Mouse (Mus musculus): ENCODE results near the gene Tnk2. TPM values are rescaled to one million over a fixed set of nuclear protein-coding genes. Genes with fewer than 3 reads are reported as not detected.

Tnk2 gene
- 47.1 and 63.7 TPM in 2 replicates for total RNA-seq (2012; rRNA removed)

DNA sequence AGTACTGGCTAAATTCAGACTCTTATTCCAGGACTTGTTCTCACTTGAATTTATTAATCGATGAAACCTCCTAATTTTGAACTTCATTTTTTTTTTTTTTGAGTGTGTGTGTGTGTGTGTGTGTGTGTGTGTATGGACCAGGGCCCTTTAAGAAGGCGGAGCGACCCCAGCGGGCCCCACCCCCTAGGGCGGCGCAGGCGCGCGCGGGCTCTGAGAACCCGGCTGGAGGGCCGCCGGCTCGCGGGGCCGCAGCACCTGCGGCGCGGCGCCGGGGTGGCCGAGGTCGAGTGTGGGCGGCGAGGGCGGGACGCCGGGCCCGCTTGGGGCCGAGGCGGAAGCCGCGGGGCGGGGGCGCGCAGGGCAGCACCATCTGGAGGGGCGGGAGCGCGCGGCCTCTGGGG, at the start of gene Tnk2:
Tnk2 (plus strand) TSS at position 214 of the 401 bp plus-strand sequence.
- no peaks in the 10 kb centered on the region for H3K36me3 ChIP-seq (ENCODE audit: control insufficient read depth, insufficient read depth, low read length, poor library complexity, severe bottlenecking)
- peaks cover 1 to 20% of the 10 kb centered on the region in 2 experiments; a peak in 1 of 4 replicates for H3K4me1 ChIP-seq (ENCODE audit: control insufficient read depth in 2 of 2, insufficient read depth in 2 of 2, low read length in 2 of 2, poor library complexity in 1 of 2)
- peak within 1 kb of the TSS; percentile 84 for H3K9ac ChIP-seq (ENCODE audit: insufficient read depth, low read depth, low read length, poor library complexity, severe bottlenecking)
- TF ChIP-seq MAFK (IDR thresholded peaks at IDR 0.05; ENCODE audit: insufficient read depth, low read depth, low read length) (no peak), HCFC1 (IDR thresholded peaks at IDR 0.05; ENCODE audit: borderline replicate concordance, insufficient read depth, low read length) (no peak), ZNF384 (IDR thresholded peaks at IDR 0.05; ENCODE audit: low read depth, low read length) (peak; percentile 93)
- in situ Hi-C loops (cut with MboI; ENCODE audit: low sequenced_read_pairs in 2 of 2, unreplicated experiment in 2 of 2) = no loop called here
- H3K9me3 ChIP-seq (ENCODE audit: control insufficient read depth, insufficient read depth, low read depth, low read length) = no peaks in the 10 kb centered on the region
- H3K4me3 ChIP-seq (ENCODE audit: insufficient read depth in 1 of 2, low read depth in 1 of 2, low read length in 2 of 2, poor library complexity in 1 of 2, severe bottlenecking in 1 of 2) = peak within 1 kb of the TSS; percentile 69 to 95
- no peak for DNase-seq (ENCODE audit: low read depth, low spot score)
- H3K27ac ChIP-seq (ENCODE audit: insufficient read depth, low read depth, low read length, poor library complexity, severe bottlenecking) = peak within 1 kb of the TSS; percentile 59

- Histone ChIP-seq H3K36me3 (ENCODE audit: control insufficient read depth, insufficient read depth, low read length, poor library complexity, severe bottlenecking) (no peaks in the 10 kb centered on the region), H3K4me1 (ENCODE audit: control insufficient read depth in 2 of 2, insufficient read depth in 2 of 2, low read length in 2 of 2, poor library complexity in 1 of 2) (peaks cover 2 to 4% of the 10 kb centered on the region in 2 experiments; a peak in 2 of 4 replicates), H3K27ac (ENCODE audit: insufficient read depth, low read depth, low read length, poor library complexity, severe bottlenecking) (no peak overlapping the region), H3K9ac (ENCODE audit: insufficient read depth, low read depth, low read length, poor library complexity, severe bottlenecking) (no peak overlapping the region), H3K9me3 (ENCODE audit: control insufficient read depth, insufficient read depth, low read depth, low read length) (no peaks in the 10 kb centered on the region), H3K4me3 (ENCODE audit: insufficient read depth in 1 of 2, low read depth in 1 of 2, low read length in 2 of 2, poor library complexity in 1 of 2, severe bottlenecking in 1 of 2) (no peak overlapping the region)
- DNase-seq (ENCODE audit: low read depth, low spot score) = no peak
- TF ChIP-seq ZNF384 (IDR thresholded peaks at IDR 0.05; ENCODE audit: low read depth, low read length) = no peak
- TF ChIP-seq CHD2 (IDR thresholded peaks at IDR 0.05; ENCODE audit: low read depth, low read length) = no peak
- TF ChIP-seq HCFC1 (IDR thresholded peaks at IDR 0.05; ENCODE audit: borderline replicate concordance, insufficient read depth, low read length) = no peak
- no peak for TF ChIP-seq MAFK (IDR thresholded peaks at IDR 0.05; ENCODE audit: insufficient read depth, low read depth, low read length)
- TF ChIP-seq ZC3H11A (IDR thresholded peaks at IDR 0.05; ENCODE audit: borderline replicate concordance, low read depth, low read length) = no peak
- in situ Hi-C loops (cut with MboI; ENCODE audit: low sequenced_read_pairs in 2 of 2, unreplicated experiment in 2 of 2) = no loop called here
Measured at GRCm38 (mm10) chr16:32593916-32594315, 49.8 kb upstream of the Tnk2 start.

DNA sequence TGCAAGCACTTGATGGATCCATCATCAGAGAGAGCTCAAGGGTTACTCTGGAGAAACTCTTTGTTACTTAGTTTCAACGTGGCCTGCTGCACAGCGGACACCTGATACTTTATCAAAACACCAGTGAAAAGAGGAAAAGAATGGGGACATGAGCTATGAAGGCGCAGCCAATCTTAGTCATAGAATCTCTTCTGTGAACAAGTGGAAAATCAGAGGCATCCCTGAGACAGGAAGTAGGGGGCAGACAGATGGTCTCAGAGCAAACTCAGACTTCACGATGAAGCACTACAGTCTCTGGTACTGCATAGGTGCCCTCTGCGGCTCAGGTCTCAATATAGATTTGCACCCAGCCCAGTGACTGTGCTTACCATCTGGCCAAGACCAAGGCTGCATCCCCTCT, 49.0 kb upstream of the Tnk2 start:
- H3K27ac ChIP-seq (ENCODE audit: insufficient read depth, low read depth, low read length, poor library complexity, severe bottlenecking) = no peak overlapping the region
- no peak overlapping the region for H3K9ac ChIP-seq (ENCODE audit: insufficient read depth, low read depth, low read length, poor library complexity, severe bottlenecking)
- no peak overlapping the region for H3K4me3 ChIP-seq (ENCODE audit: insufficient read depth in 1 of 2, low read depth in 1 of 2, low read length in 2 of 2, poor library complexity in 1 of 2, severe bottlenecking in 1 of 2)
- H3K4me1 ChIP-seq (ENCODE audit: control insufficient read depth in 2 of 2, insufficient read depth in 2 of 2, low read length in 2 of 2, poor library complexity in 1 of 2) = peaks cover 2 to 4% of the 10 kb centered on the region in 2 experiments; a peak in 2 of 4 replicates
- no peaks in the 10 kb centered on the region for H3K9me3 ChIP-seq (ENCODE audit: control insufficient read depth, insufficient read depth, low read depth, low read length)
- in situ Hi-C loops (cut with MboI; ENCODE audit: low sequenced_read_pairs in 2 of 2, unreplicated experiment in 2 of 2) = no loop called here
- no peaks in the 10 kb centered on the region for H3K36me3 ChIP-seq (ENCODE audit: control insufficient read depth, insufficient read depth, low read length, poor library complexity, severe bottlenecking)
- DNase-seq (ENCODE audit: low read depth, low spot score) = no peak
- no peak for TF ChIP-seq HCFC1 (IDR thresholded peaks at IDR 0.05; ENCODE audit: borderline replicate concordance, insufficient read depth, low read length)
- no peak for TF ChIP-seq ZNF384 (IDR thresholded peaks at IDR 0.05; ENCODE audit: low read depth, low read length)
- TF ChIP-seq CHD2 (IDR thresholded peaks at IDR 0.05; ENCODE audit: low read depth, low read length) = no peak
- TF ChIP-seq MAFK (IDR thresholded peaks at IDR 0.05; ENCODE audit: insufficient read depth, low read depth, low read length) = no peak
- TF ChIP-seq ZC3H11A (IDR thresholded peaks at IDR 0.05; ENCODE audit: borderline replicate concordance, low read depth, low read length) = no peak

DNA sequence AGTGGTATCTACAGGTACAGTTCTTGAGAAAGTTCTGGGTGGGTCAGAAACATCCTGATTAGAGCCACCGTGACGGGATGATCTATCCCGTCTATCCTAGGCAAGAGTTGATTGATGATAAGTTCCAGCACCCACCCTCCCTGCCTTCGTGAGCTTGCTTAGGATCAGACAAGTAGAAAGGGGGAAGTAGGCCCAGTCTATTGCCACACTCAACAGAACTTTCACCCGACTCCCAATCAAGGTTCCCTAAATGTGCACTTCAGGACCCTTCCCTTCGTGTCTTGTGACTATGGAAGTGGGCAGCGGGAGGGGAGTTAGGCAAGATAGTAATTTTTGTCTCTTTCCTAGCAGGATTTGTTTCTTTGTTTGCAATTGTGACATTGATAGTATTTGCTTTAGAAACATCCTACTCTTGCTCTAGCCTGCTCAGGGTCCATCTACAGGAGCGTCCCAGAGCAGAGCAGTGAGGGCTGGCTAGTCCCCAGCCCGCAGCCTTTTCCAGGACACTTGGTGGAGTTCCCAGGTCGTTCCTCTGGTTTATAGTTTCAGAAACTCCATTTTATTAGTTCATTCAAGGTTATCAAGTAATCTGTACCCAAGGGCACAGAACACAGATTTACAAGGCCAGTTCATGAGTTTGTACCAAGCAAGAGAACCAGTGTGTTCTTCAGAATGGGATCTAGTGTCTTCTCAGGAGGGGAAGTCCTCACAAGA, 48.4 kb upstream of the Tnk2 start:
- Histone ChIP-seq H3K9ac (ENCODE audit: insufficient read depth, low read depth, low read length, poor library complexity, severe bottlenecking) (no peak overlapping the region), H3K4me1 (ENCODE audit: control insufficient read depth in 2 of 2, insufficient read depth in 2 of 2, low read length in 2 of 2, poor library complexity in 1 of 2) (peaks cover 2 to 4% of the 10 kb centered on the region in 2 experiments; a peak in 2 of 4 replicates), H3K9me3 (ENCODE audit: control insufficient read depth, insufficient read depth, low read depth, low read length) (no peaks in the 10 kb centered on the region), H3K4me3 (ENCODE audit: insufficient read depth in 1 of 2, low read depth in 1 of 2, low read length in 2 of 2, poor library complexity in 1 of 2, severe bottlenecking in 1 of 2) (no peak overlapping the region), H3K36me3 (ENCODE audit: control insufficient read depth, insufficient read depth, low read length, poor library complexity, severe bottlenecking) (no peaks in the 10 kb centered on the region), H3K27ac (ENCODE audit: insufficient read depth, low read depth, low read length, poor library complexity, severe bottlenecking) (no peak overlapping the region)
- in situ Hi-C loops (cut with MboI; ENCODE audit: low sequenced_read_pairs in 2 of 2, unreplicated experiment in 2 of 2) = no loop called here
- TF ChIP-seq ZC3H11A (IDR thresholded peaks at IDR 0.05; ENCODE audit: borderline replicate concordance, low read depth, low read length) = no peak
- TF ChIP-seq CHD2 (IDR thresholded peaks at IDR 0.05; ENCODE audit: low read depth, low read length) = no peak
- no peak for TF ChIP-seq HCFC1 (IDR thresholded peaks at IDR 0.05; ENCODE audit: borderline replicate concordance, insufficient read depth, low read length)
- no peak for TF ChIP-seq MAFK (IDR thresholded peaks at IDR 0.05; ENCODE audit: insufficient read depth, low read depth, low read length)
- TF ChIP-seq ZNF384 (IDR thresholded peaks at IDR 0.05; ENCODE audit: low read depth, low read length) = no peak
- DNase-seq (ENCODE audit: low read depth, low spot score) = no peak

All from ES-E14 (cell line).